Mouse (Mus musculus) hindbrain, embryonic 15.5 days (tissue): ENCODE results near the gene Plekhn1. TPM values are rescaled to one million over a fixed set of nuclear protein-coding genes. Genes with fewer than 3 reads are reported as not detected.

Experiments used
- ATAC-seq: fragments of 200-750 bp; cut with Nextera tagmentation; 2 replicates; pipeline ENCODE4 v1.8.0; 2017; ENCODE audit warnings: low read depth, moderate number of reproducible peaks, moderate TSS enrichment; ENCODE audit not compliant: low FRiP score
- H3K27ac ChIP-seq: fragments of 300-500 bp; sonication (generic); replicated peaks from 2 replicates; pipeline ENCODE4 v1.5.1; 2015; ENCODE audit warnings: mild to moderate bottlenecking, inconsistent platforms
- H3K27me3 ChIP-seq: fragments of 300-500 bp; sonication (generic); 2 replicates; pipeline ENCODE4 v1.6.1; 2015; ENCODE audit warnings: control low read depth, inconsistent platforms
- H3K36me3 ChIP-seq: fragments of 300-500 bp; sonication (generic); 2 replicates; pipeline ENCODE4 v1.6.1; 2015; ENCODE audit warnings: control low read depth, inconsistent platforms
- H3K4me1 ChIP-seq: fragments of 300-500 bp; sonication (generic); replicated peaks from 2 replicates; pipeline ENCODE4 v1.6.1; 2015; ENCODE audit warnings: control low read depth, inconsistent platforms
- H3K4me2 ChIP-seq: fragments of 300-500 bp; sonication (generic); 2 replicates; pipeline ENCODE4 v1.6.1; 2015; ENCODE audit warnings: moderate library complexity, mild to moderate bottlenecking, inconsistent platforms
- H3K4me3 ChIP-seq: fragments of 300-500 bp; sonication (generic); 2 replicates; pipeline ENCODE4 v1.5.1; 2015; ENCODE audit warnings: mild to moderate bottlenecking, inconsistent platforms
- H3K9ac ChIP-seq: fragments of 300-500 bp; sonication (generic); 2 replicates; pipeline ENCODE4 v1.6.1; 2015; ENCODE audit warnings: inconsistent platforms
- H3K9me3 ChIP-seq: fragments of 300-500 bp; sonication (generic); 2 replicates; pipeline ENCODE4 v1.6.1; 2016; ENCODE audit warnings: control low read depth, inconsistent platforms
- WGBS: fragments of 180-500 bp; shearing (Covaris S2); methylation state at CpG from one replicate; pipeline ENCODE4 v1.1.7; 2015; 5-methylcytosine and 5-hydroxymethylcytosine counted together
- polyA plus RNA-seq: library from polyadenylated mRNA; unstranded; fragments of >200 nt; fragmentation: Nextera tagmentation; extraction: Ambion mirVana; gene quantifications from 2 replicates; pipeline ENCODE4 v1.2.1, GENCODE M21; 2015

Plekhn1 gene
- 26.1 and 30.4 TPM in 2 replicates for polyA plus RNA-seq

GRCm38 (mm10) chr4:156234701-156235213 lies at the start of gene Plekhn1:
Gene Plekhn1, minus strand, starts transcription at chr4:156234857.
- peak within 1 kb of the TSS; percentile 93 for H3K27ac ChIP-seq
- H3K27me3 ChIP-seq = no peaks in the 10 kb centered on the region
- peak within 1 kb of the TSS; percentile 82 for H3K9ac ChIP-seq
- H3K4me3 ChIP-seq = peak within 1 kb of the TSS; percentile 97
- H3K9me3 ChIP-seq = no peaks in the 10 kb centered on the region
- peaks cover 20% of the 10 kb centered on the region for H3K4me1 ChIP-seq
- H3K36me3 ChIP-seq = peaks cover 35% of the 10 kb centered on the region
- WGBS = under 1% methylated on average over 21 of the region's 48 CpGs
- peak within 1 kb of the TSS; percentile 93 for H3K4me2 ChIP-seq
- ATAC-seq = peak; percentile 49

- Histone ChIP-seq H3K36me3 (no peaks in the 10 kb centered on the region), H3K4me2 (peak within 1 kb of the TSS; percentile 51), H3K4me1 (peaks cover 15% of the 10 kb centered on the region), H3K27me3 (peaks cover 16% of the 10 kb centered on the region), H3K4me3 (peak within 1 kb of the TSS; percentile 24), H3K9me3 (no peaks in the 10 kb centered on the region), H3K27ac (no peak within 1 kb of the TSS), H3K9ac (no peak within 1 kb of the TSS)
- ATAC-seq = peak; percentile 55
- 4% methylated on average over 26 of the region's 26 CpGs for WGBS
Measured at GRCm38 (mm10) chr4:156255078-156255839, 20.6 kb upstream of the Plekhn1 start, which contains the start of gene Samd11. Gene Samd11, minus strand, starts transcription at chr4:156255657.

DNA sequence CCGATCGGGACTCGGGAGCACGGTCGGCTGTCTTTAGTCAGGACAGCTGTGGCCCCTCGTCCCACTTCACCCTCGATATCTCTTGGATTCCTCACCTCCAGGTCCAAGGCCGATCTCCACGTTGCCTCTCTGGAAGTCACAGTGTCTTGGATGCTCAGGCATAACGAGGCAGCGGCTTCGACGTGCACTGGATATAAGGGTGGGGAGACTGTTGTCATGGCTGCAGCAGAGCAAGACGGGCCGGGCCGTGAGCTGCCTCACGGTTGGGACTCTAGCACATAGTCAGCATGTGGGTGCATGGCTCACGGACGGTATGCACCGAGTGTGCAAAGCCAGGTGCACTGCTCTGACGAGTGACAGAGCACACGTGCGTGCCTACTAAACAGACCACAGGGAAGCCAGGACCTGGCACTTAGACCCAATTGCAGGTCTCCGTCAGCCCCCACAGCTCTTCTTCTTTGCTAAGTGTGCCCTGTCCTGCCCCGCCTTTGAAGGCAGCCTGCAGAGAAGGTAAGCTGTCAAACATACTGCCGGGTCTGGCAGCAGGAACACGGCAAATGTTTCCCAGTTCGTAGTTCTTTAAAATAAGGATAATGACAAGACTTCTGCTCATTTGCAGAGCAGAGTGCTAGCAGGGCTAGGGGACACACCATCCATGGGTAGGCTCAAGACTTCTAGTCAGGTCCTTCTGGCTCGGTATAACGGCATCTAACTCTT lies 19.9 kb upstream of the Plekhn1 start:
- H3K36me3 ChIP-seq = no peaks in the 10 kb centered on the region
- peaks cover 15% of the 10 kb centered on the region for H3K4me1 ChIP-seq
- no peaks in the 10 kb centered on the region for H3K9me3 ChIP-seq
- H3K4me2 ChIP-seq = peak overlapping the region; percentile 51
- ATAC-seq = peak; percentile 47
- peaks cover 16% of the 10 kb centered on the region for H3K27me3 ChIP-seq
- H3K27ac ChIP-seq = no peak overlapping the region
- 2% methylated on average over 27 of the region's 30 CpGs for WGBS
- peak overlapping the region; percentile 24 for H3K4me3 ChIP-seq
- no peak overlapping the region for H3K9ac ChIP-seq

DNA sequence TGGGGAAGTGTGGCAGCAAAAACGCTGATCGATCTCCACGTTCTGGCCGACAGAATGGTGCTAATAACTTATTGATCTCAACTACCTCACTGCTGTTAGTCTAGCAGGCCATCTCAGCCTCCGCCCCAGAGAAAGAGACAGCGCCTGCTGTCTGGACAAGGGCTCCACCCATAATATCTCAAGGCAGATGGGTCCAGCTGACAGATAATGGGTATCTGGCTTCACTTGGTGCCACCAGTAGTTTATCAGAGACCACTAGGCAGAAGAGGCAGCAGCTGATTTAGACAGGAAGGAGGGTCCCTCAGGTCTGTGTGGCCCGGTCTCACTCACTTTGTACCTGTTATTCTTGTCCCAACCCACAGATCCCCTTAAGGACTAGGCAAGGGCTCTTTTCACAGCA lies 18.4 kb upstream of the Plekhn1 start:
- ATAC-seq = no peak
- 38% methylated on average over 7 of the region's 7 CpGs for WGBS
- peaks cover 16% of the 10 kb centered on the region for H3K27me3 ChIP-seq
- H3K4me1 ChIP-seq = peaks cover 15% of the 10 kb centered on the region
- no peak overlapping the region for H3K9ac ChIP-seq
- no peaks in the 10 kb centered on the region for H3K9me3 ChIP-seq
- H3K4me3 ChIP-seq = no peak overlapping the region
- peaks cover 7% of the 10 kb centered on the region for H3K36me3 ChIP-seq
- H3K4me2 ChIP-seq = no peak overlapping the region
- H3K27ac ChIP-seq = no peak overlapping the region

GRCm38 (mm10) chr4:156252619-156253018 lies 18.0 kb upstream of the Plekhn1 start:
- H3K4me2 ChIP-seq = no peak overlapping the region
- peaks cover 16% of the 10 kb centered on the region for H3K27me3 ChIP-seq
- no peaks in the 10 kb centered on the region for H3K9me3 ChIP-seq
- no peak overlapping the region for H3K27ac ChIP-seq
- ATAC-seq = no peak
- H3K9ac ChIP-seq = no peak overlapping the region
- no peak overlapping the region for H3K4me3 ChIP-seq
- 35% methylated on average over 3 of the region's 3 CpGs for WGBS
- peaks cover 15% of the 10 kb centered on the region for H3K4me1 ChIP-seq
- peaks cover 12% of the 10 kb centered on the region for H3K36me3 ChIP-seq

DNA sequence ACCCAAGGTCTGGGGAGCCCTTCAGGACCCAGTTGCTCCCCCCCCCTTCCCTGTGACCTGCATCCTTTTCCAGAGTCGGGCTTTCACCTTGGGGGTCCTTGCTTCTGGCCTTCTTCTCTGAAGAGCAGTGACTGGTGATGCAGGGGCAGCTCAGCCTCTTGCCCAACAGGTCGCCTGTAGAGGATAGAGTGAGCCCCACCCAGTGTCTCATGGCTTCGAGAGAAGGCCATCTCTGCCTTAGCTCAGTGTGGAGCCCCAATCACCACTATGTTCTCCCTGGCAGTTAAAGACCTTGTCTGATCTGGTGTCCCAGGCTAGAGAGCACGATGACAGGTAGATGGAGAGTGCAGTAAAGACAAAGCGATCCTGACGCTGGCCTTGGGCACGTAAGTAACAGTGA lies 17.5 kb upstream of the Plekhn1 start:
- Histone ChIP-seq H3K4me3 (no peak overlapping the region), H3K9ac (no peak overlapping the region), H3K9me3 (no peaks in the 10 kb centered on the region), H3K36me3 (peaks cover 17% of the 10 kb centered on the region), H3K4me2 (no peak overlapping the region), H3K27me3 (peaks cover 16% of the 10 kb centered on the region), H3K4me1 (peaks cover 15% of the 10 kb centered on the region), H3K27ac (no peak overlapping the region)
- 30% methylated on average over 7 of the region's 7 CpGs for WGBS
- no peak for ATAC-seq

- H3K4me3 ChIP-seq = no peak overlapping the region
- H3K4me2 ChIP-seq = no peak overlapping the region
- peaks cover 16% of the 10 kb centered on the region for H3K27me3 ChIP-seq
- H3K4me1 ChIP-seq = peaks cover 15% of the 10 kb centered on the region
- no peaks in the 10 kb centered on the region for H3K9me3 ChIP-seq
- 58% methylated on average over 8 of the region's 8 CpGs for WGBS
- H3K9ac ChIP-seq = no peak overlapping the region
- H3K27ac ChIP-seq = no peak overlapping the region
- ATAC-seq = no peak
- H3K36me3 ChIP-seq = peaks cover 26% of the 10 kb centered on the region
Measured at GRCm38 (mm10) chr4:156251081-156251480, 16.4 kb upstream of the Plekhn1 start.

- H3K9me3 ChIP-seq = no peaks in the 10 kb centered on the region
- ATAC-seq = 0 out of 2 replicates have a peak, but pooled peaks have one; percentile 4
Measured at GRCm38 (mm10) chr4:156249567-156249966, 14.9 kb upstream of the Plekhn1 start.

GRCm38 (mm10) chr4:156236651-156237447 lies 2.2 kb upstream of the Plekhn1 start:
- no peak overlapping the region for H3K9ac ChIP-seq
- ATAC-seq = no peak
- no peaks in the 10 kb centered on the region for H3K9me3 ChIP-seq
- H3K27me3 ChIP-seq = no peaks in the 10 kb centered on the region
- peaks cover 20% of the 10 kb centered on the region for H3K4me1 ChIP-seq
- WGBS = 25% methylated on average over 58 of the region's 60 CpGs
- H3K4me2 ChIP-seq = peak overlapping the region; percentile 93
- peaks cover 38% of the 10 kb centered on the region for H3K36me3 ChIP-seq
- peak overlapping the region; percentile 97 for H3K4me3 ChIP-seq
- no peak overlapping the region for H3K27ac ChIP-seq

More at GRCm38 (mm10) chr4:156249567-156249966, 14.9 kb upstream of the Plekhn1 start:
- Histone ChIP-seq H3K9ac (no peak overlapping the region), H3K4me1 (peaks cover 4% of the 10 kb centered on the region), H3K27me3 (peaks cover 4% of the 10 kb centered on the region), H3K27ac (no peak overlapping the region), H3K4me3 (no peak overlapping the region), H3K4me2 (no peak overlapping the region), H3K36me3 (peaks cover 40% of the 10 kb centered on the region)
- WGBS = 70% methylated on average over 11 of the region's 11 CpGs

DNA sequence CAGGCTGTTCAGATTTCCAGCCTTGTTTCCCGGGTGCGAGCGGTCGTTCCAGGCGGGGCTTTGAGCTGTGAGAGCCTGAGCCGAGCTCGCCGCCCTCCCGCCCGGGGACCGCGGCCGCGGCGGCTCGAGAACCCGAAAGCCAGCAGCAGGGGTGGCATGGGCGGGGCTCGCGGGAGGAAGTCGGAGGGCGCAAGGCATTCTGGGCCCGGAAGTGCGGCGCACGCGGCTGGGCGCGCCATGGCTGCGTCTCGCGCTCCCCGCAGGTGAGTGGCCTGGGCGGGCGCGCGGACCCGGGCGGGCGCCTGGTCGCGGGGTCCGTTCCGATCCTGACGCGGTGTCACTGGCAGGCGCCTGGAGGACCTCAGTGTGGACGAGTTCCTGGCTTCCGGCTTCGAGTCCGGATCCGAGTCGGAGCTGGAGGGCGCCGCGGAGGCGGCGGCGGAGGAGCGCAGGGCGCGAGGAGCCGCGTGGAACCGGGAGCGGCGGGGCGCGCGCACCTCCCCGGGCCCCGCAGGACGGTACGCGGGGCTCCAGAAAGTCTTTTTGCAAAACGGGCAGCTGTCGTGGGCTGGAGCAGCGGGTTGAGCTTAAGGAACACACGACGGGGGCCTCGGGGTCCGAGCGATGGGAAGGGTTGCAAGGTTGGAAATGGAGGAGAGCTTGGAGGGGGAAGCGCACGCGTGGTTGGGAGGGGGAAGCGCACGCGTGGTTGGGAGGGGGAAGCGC lies 1.3 kb upstream of the Plekhn1 start, which contains the start of gene Noc2l:
TSS of gene Noc2l (plus strand) at position 203 of the 726 bp plus-strand sequence.
- under 1% methylated on average over 86 of the region's 90 CpGs for WGBS
- H3K36me3 ChIP-seq = peaks cover 37% of the 10 kb centered on the region
- peak within 1 kb of the TSS; percentile 97 for H3K4me3 ChIP-seq
- H3K4me2 ChIP-seq = peak within 1 kb of the TSS; percentile 93
- H3K9ac ChIP-seq = peak within 1 kb of the TSS; percentile 82
- H3K9me3 ChIP-seq = no peaks in the 10 kb centered on the region
- no peaks in the 10 kb centered on the region for H3K27me3 ChIP-seq
- peaks cover 20% of the 10 kb centered on the region for H3K4me1 ChIP-seq
- ATAC-seq = peak; percentile 88
- peak within 1 kb of the TSS; percentile 93 for H3K27ac ChIP-seq

DNA sequence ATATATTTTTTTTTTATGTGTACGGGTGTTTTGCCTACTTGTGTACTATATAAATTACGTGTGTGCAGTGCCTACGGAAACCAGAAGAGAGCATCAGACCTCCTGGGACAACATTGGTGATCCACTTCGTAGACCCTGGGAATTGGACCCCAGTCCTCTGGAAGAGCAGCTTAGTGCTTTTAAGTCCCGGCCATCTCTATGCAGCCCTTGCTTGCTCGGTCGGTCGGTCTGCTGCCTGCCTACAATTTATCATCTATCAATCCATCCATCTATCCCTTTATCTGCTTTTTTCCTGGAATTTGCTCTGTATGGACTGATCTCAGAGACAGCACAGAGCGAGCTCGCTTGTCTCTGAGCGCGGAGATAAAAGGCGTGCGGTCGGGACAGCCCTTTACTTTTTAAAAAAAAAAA lies 708 bp upstream of the Plekhn1 start:
- no peaks in the 10 kb centered on the region for H3K27me3 ChIP-seq
- peak overlapping the region; percentile 82 for H3K9ac ChIP-seq
- H3K9me3 ChIP-seq = no peaks in the 10 kb centered on the region
- ATAC-seq = peak; percentile 38
- peak overlapping the region; percentile 93 for H3K27ac ChIP-seq
- under 1% methylated on average over 15 of the region's 15 CpGs for WGBS
- peaks cover 20% of the 10 kb centered on the region for H3K4me1 ChIP-seq
- H3K4me2 ChIP-seq = peak overlapping the region; percentile 93
- peak overlapping the region; percentile 97 for H3K4me3 ChIP-seq
- peaks cover 36% of the 10 kb centered on the region for H3K36me3 ChIP-seq
